Mouse (Mus musculus) spleen, postnatal 10 days (tissue): Measurements from ENCODE around the gene Papss1.
"Not testable (repeated sequence)": the region's sequence is repeated elsewhere in the genome, so short reads cannot be mapped to it uniquely, and the experiment has no call there.

Source experiments
- DNase-seq, 2 experiments: peaks; one replicate each; pipeline ENCODE4 v3.0.0; 2021 to 2022; ENCODE audit warnings: low spot score in 2 of 2

Papss1 gene

GRCm38 (mm10) chr3:131564430-131565256 is at the start of gene Papss1:
Papss1 (plus strand) TSS chr3:131564768.
- peak; percentile 95 to 100 for DNase-seq

- no peak for DNase-seq
Observed at GRCm38 (mm10) chr3:131516332-131516999, 48.1 kb upstream of the Papss1 start.

- no peak for DNase-seq
Observed at GRCm38 (mm10) chr3:131517756-131518155, 46.8 kb upstream of the Papss1 start.

GRCm38 (mm10) chr3:131521206-131521605 is 43.4 kb upstream of the Papss1 start:
- no peak for DNase-seq

- no peak for DNase-seq
Observed at GRCm38 (mm10) chr3:131522243-131522642, 42.3 kb upstream of the Papss1 start.

- DNase-seq, result no peak
Observed at GRCm38 (mm10) chr3:131523749-131524148, 40.8 kb upstream of the Papss1 start.

- DNase-seq, result no peak
Observed at GRCm38 (mm10) chr3:131524210-131524609, 40.4 kb upstream of the Papss1 start.

- peak in 1 of 2 experiments; percentile 42 for DNase-seq
Observed at GRCm38 (mm10) chr3:131524779-131525178, 39.8 kb upstream of the Papss1 start.

- DNase-seq, result no peak
Observed at GRCm38 (mm10) chr3:131525229-131525628, 39.3 kb upstream of the Papss1 start.

GRCm38 (mm10) chr3:131541244-131541942 is 23.2 kb upstream of the Papss1 start:
- no peak for DNase-seq

GRCm38 (mm10) chr3:131547562-131547961 is 17.0 kb upstream of the Papss1 start:
- DNase-seq, result not testable (repeated sequence)

- DNase-seq, result no peak
Observed at GRCm38 (mm10) chr3:131550046-131550445, 14.5 kb upstream of the Papss1 start.

GRCm38 (mm10) chr3:131552349-131553254 is 12.0 kb upstream of the Papss1 start:
- peak in 1 of 2 experiments; percentile 16 for DNase-seq

- DNase-seq, result no peak
Observed at GRCm38 (mm10) chr3:131555771-131556170, 8.8 kb upstream of the Papss1 start.

GRCm38 (mm10) chr3:131561591-131561990 is 3.0 kb upstream of the Papss1 start:
- no peak for DNase-seq

- no peak for DNase-seq
Observed at GRCm38 (mm10) chr3:131565257-131565610, 666 bp downstream of the Papss1 start.

- DNase-seq, result no peak
Observed at GRCm38 (mm10) chr3:131566281-131566680, 1.7 kb downstream of the Papss1 start.

- DNase-seq, result no peak
Observed at GRCm38 (mm10) chr3:131570506-131570905, 5.9 kb downstream of the Papss1 start.

- no peak for DNase-seq
Observed at GRCm38 (mm10) chr3:131573555-131573954, 9.0 kb downstream of the Papss1 start.

GRCm38 (mm10) chr3:131578434-131579104 is 14.0 kb downstream of the Papss1 start:
- DNase-seq, result no peak

GRCm38 (mm10) chr3:131580040-131580439 is 15.5 kb downstream of the Papss1 start:
- no peak for DNase-seq
